Mouse (Mus musculus) midbrain, embryonic 15.5 days (tissue): ENCODE results near the gene Ybx2. TPM values are rescaled to one million over a fixed set of nuclear protein-coding genes. Genes with fewer than 3 reads are reported as not detected.

Experiments
- microRNA-seq: library from miRNA; unstranded; fragments of <30 nt; microRNA quantifications from one replicate; pipeline ENCODE4, GENCODE M21; 2016
- polyA plus RNA-seq: library from polyadenylated mRNA; unstranded; fragments of >200 nt; fragmentation: Nextera tagmentation; extraction: Ambion mirVana; gene quantifications from 2 replicates; pipeline ENCODE4 v1.2.1, GENCODE M21; 2015

Gene Ybx2
- polyA plus RNA-seq, 1 experiment from 2014 or later: 6.4 TPM

Small RNAs within 50 kb of the gene (microRNA-seq; reads per million reads assigned to microRNA genes)
- not detected for gene Gm44349

Other genes starting within 250 kb of the Ybx2 start
- gene Tnfsf12, start 239.9 kb upstream of the Ybx2 start, polyA plus RNA-seq: 2.0 and 2.4 TPM in 2 replicates
- 1.2 and 1.8 TPM in 2 replicates for gene Tnfsfm13, start 239.7 kb upstream of the Ybx2 start, polyA plus RNA-seq
- gene Polr2a, start 177.2 kb upstream of the Ybx2 start, polyA plus RNA-seq: 15.9 and 17.4 TPM in 2 replicates
- gene Slc35g3, start 173.8 kb upstream of the Ybx2 start, polyA plus RNA-seq: 0.17 and 0.26 TPM in 2 replicates
- 4.1 and 4.3 TPM in 2 replicates for gene Zbtb4, start 169.9 kb upstream of the Ybx2 start, polyA plus RNA-seq
- gene Chrnb1, start 139.9 kb upstream of the Ybx2 start, polyA plus RNA-seq: 0.98 and 1.2 TPM in 2 replicates
- 3.7 and 4.5 TPM in 2 replicates for gene Fgf11, start 133.9 kb upstream of the Ybx2 start, polyA plus RNA-seq
- 0.74 and 0.86 TPM in 2 replicates for gene Tmem102, start 130.2 kb upstream of the Ybx2 start, polyA plus RNA-seq
- gene Gm39566, start 120.5 kb upstream of the Ybx2 start, polyA plus RNA-seq: not detected in 2 replicates
- gene Spem2, start 117.3 kb upstream of the Ybx2 start, polyA plus RNA-seq: not detected in 2 replicates
- 0.55 and 0.65 TPM in 2 replicates for gene Spem1, start 113.6 kb upstream of the Ybx2 start, polyA plus RNA-seq
- gene Nlgn2, start 98.0 kb upstream of the Ybx2 start, polyA plus RNA-seq: 24.0 and 24.2 TPM in 2 replicates
- 318 and 320 TPM in 2 replicates for gene Tmem256, start 97.3 kb upstream of the Ybx2 start, polyA plus RNA-seq
- 52.3 and 53.5 TPM in 2 replicates for gene Plscr3, start 89.4 kb upstream of the Ybx2 start, polyA plus RNA-seq
- gene Tnk1, start 77.1 kb upstream of the Ybx2 start, polyA plus RNA-seq: 0.10 and 0.28 TPM in 2 replicates
- gene Tmem95, start 57.8 kb upstream of the Ybx2 start, polyA plus RNA-seq: not detected in 2 replicates
- gene Kctd11, start 54.4 kb upstream of the Ybx2 start, polyA plus RNA-seq: 1.7 and 1.9 TPM in 2 replicates
- gene Acap1, start 40.3 kb upstream of the Ybx2 start, polyA plus RNA-seq: 0.46 and 0.52 TPM in 2 replicates
- gene 2810408A11Rik, start 34.8 kb upstream of the Ybx2 start, polyA plus RNA-seq: 11.1 and 11.8 TPM in 2 replicates
- 23.2 and 24.2 TPM in 2 replicates for gene Neurl4, start 34.7 kb upstream of the Ybx2 start, polyA plus RNA-seq
- 77.6 and 86.6 TPM in 2 replicates for gene Gps2, start 21.9 kb upstream of the Ybx2 start, polyA plus RNA-seq
- gene Eif5a, start 13.8 kb upstream of the Ybx2 start, polyA plus RNA-seq: 1,022 and 1,040 TPM in 2 replicates
- 3.3 TPM in 2 replicates for gene Slc2a4, start 12.4 kb downstream of the Ybx2 start, polyA plus RNA-seq
- 0.58 and 0.59 TPM in 2 replicates for gene Cldn7, start 29.0 kb downstream of the Ybx2 start, polyA plus RNA-seq
- gene Ctdnep1, start 45.4 kb downstream of the Ybx2 start, polyA plus RNA-seq: 22.5 and 25.4 TPM in 2 replicates
- 162 and 177 TPM in 2 replicates for gene Elp5, start 46.7 kb downstream of the Ybx2 start, polyA plus RNA-seq
- gene Gabarap, start 55.3 kb downstream of the Ybx2 start, polyA plus RNA-seq: 495 and 507 TPM in 2 replicates
- 57.1 and 58.8 TPM in 2 replicates for gene Phf23, start 60.0 kb downstream of the Ybx2 start, polyA plus RNA-seq
- 30.4 and 31.0 TPM in 2 replicates for gene Dvl2, start 64.8 kb downstream of the Ybx2 start, polyA plus RNA-seq
- gene Acadvl, start 79.6 kb downstream of the Ybx2 start, polyA plus RNA-seq: 57.2 and 57.6 TPM in 2 replicates
- 27.8 and 30.4 TPM in 2 replicates for gene Dlg4, start 81.1 kb downstream of the Ybx2 start, polyA plus RNA-seq
- 3.7 and 3.8 TPM in 2 replicates for gene Asgr1, start 118.3 kb downstream of the Ybx2 start, polyA plus RNA-seq
- not detected in 2 replicates for gene Asgr2, start 156.8 kb downstream of the Ybx2 start, polyA plus RNA-seq
- 1.2 and 1.5 TPM in 2 replicates for gene Mgl2, start 194.5 kb downstream of the Ybx2 start, polyA plus RNA-seq
- gene Clec10a, start 220.4 kb downstream of the Ybx2 start, polyA plus RNA-seq: 0.89 and 2.1 TPM in 2 replicates